Mouse (Mus musculus) embryonic fibroblast, embryonic 13.5 days (primary cell): ENCODE measurements around the gene B4gat1.

ENCODE experiments used
- CTCF ChIP-seq: IDR thresholded peaks from 2 replicates; pipeline ENCODE4 v1.5.1; 2011; ENCODE audit warnings: mild to moderate bottlenecking, control low read depth, low read length, moderate library complexity, borderline replicate concordance; ENCODE audit not compliant: insufficient read depth
- POLR2A ChIP-seq: IDR thresholded peaks from 2 replicates; pipeline ENCODE4 v1.6.1; 2011; ENCODE audit warnings: low read depth, mild to moderate bottlenecking, control low read depth, low read length, moderate library complexity

GRCm38 (mm10) chr19:5014961-5015398 lies 23.6 kb upstream of the B4gat1 start:
- TF ChIP-seq CTCF (no peak), POLR2A (no peak)
